Mouse (Mus musculus) ovary, postnatal 10 days (tissue): Measurements from ENCODE around the gene Chaf1a.

Experiments
- DNase-seq: peaks from one replicate; pipeline ENCODE4 v3.0.0; 2022; ENCODE audit warnings: low spot score

Chaf1a gene

DNA sequence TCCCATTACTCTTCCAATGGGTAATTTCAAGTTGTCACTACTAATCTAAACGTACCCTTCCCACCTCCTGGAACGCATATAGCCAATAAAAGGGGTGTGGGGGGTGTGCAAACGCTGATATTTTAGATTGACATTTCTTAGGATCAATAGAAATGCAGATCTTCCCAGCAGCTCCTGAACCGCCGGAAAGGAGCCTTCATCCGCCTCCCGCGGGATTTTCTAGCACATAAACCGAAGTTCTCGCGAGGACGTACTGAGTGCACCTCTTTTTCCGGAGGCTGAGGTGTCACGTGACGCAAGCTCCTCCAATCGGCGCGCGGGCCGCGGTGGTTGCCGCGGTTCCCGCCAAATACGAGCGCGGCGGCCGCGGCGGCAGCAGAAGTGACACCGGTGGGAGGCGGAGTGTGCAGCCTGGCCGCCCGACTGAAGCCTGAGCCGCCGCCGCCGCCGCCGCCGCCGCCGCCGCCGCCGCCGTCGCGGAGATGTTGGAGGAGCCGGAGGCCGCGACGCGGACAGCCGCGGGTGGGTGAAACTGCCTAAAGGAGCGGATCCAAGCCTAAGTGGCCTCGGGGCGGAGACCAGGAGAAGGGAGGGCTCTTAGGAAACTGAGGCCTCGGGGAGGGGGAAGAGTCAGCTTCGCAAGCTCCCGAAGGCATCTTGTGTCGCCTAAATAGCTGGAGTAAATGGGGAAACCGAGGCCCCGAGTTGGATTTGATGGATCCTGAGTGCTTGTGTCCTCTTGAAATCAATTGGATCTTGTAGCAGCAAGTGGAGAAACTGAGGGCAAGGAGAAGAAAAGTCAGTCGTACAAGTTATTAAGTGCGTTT, at the start of gene Chaf1a:
TSS of gene Chaf1a (plus strand) at position 410 of the 827 bp plus-strand sequence.
- DNase-seq, result peak; percentile 87

DNA sequence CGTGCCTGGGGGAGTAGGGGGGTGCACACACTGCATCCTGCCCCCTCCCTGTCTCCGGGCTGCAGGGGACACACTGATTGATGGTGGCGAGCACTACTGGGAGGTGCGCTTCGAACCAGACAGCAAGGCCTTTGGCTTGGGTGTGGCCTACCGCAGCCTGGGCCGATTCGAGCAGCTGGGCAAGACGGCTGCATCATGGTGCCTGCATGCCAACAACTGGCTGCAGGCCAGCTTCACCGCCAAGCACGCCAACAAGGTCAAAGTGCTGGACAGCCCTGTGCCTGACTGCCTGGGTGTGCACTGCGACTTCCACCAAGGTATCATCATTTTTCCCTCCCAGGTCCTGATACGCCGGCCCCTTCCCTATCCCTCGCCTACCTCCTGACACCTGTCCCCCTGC, 44.2 kb upstream of the Chaf1a start:
- no peak for DNase-seq

- no peak for DNase-seq
Measured at GRCm38 (mm10) chr17:55999794-56000499, 40.3 kb upstream of the Chaf1a start.

DNA sequence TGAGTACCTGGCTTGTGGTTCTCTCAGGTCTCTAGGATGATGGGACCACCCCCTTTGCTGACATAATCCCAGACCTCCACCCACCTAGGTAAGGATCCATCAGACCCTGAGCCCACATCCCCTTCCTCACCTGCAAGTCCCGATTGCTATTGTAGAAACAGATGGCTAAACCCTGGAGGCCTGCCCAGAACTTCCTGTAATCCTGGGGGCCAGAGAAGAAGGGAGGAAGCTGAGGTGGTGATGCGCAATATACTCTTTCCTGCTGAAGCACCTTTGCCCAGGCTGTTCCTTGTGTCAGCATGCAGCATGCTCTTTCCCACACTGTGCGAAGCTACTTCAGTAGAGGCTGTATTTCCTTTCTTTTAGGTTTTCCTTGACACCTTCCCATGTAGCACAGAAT, 37.2 kb upstream of the Chaf1a start:
- no peak for DNase-seq

DNA sequence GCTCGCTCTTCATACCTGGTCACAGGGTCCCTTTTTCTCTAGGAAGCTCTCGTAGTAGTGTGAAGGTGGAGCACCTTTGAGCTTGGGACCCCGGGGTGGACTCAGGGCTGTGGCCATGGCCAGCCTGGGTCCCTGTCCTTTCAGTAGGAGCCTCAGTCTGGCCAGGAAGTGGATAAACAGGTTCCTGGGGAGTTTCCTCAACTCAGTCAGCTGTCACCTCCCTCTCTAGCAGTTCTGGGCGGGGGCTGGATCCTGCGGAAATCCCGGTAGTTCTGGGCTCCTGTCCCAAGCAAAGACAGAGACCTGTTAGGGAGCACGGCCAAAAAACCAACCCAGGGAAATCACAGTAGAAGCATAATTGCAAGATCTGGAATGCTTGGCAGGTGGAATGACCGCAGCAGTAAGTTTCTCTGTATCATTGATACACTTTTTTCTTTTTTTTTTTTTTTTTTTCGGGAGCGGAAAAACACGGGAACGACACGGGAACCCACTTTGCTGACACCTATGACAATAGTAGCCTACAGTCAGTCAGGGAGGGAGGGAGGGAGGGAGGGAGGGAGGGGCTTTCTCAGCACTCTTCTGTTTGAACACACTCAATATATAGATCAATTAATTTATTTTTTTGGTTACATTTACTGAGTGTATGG, 34.7 kb upstream of the Chaf1a start, which contains the start of the genes Stap2 and Mpnd:
TSS of gene Stap2 (minus strand) at position 170 of the 647 bp plus-strand sequence.
TSS of gene Mpnd (plus strand) at position 297 of the 647 bp plus-strand sequence.
- DNase-seq, result no peak

DNA sequence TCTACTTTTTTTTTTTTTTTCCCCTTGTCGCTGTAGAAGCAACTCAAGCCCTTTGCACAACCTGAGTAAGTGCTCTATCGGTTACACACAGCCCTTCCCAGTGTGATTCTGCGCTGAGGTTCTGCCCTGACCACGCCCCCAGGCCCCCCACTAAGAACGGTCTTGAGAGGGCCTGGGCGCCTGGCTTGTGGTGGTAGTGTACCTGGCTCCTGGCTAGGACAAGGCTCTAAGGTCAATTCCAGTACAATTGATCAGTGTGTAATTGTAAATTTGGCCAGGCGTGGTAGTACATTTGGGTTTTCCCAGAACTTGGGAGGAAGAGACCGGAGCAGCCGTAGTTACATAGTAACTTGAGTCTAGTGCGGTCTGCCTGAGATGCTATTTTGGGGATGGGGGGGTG, 33.3 kb upstream of the Chaf1a start:
- no peak for DNase-seq

- DNase-seq, result no peak
Measured at GRCm38 (mm10) chr17:56007444-56008355, 32.5 kb upstream of the Chaf1a start.

GRCm38 (mm10) chr17:56008356-56009087, 31.7 kb upstream of the Chaf1a start:
- peak; percentile 88 for DNase-seq

DNA sequence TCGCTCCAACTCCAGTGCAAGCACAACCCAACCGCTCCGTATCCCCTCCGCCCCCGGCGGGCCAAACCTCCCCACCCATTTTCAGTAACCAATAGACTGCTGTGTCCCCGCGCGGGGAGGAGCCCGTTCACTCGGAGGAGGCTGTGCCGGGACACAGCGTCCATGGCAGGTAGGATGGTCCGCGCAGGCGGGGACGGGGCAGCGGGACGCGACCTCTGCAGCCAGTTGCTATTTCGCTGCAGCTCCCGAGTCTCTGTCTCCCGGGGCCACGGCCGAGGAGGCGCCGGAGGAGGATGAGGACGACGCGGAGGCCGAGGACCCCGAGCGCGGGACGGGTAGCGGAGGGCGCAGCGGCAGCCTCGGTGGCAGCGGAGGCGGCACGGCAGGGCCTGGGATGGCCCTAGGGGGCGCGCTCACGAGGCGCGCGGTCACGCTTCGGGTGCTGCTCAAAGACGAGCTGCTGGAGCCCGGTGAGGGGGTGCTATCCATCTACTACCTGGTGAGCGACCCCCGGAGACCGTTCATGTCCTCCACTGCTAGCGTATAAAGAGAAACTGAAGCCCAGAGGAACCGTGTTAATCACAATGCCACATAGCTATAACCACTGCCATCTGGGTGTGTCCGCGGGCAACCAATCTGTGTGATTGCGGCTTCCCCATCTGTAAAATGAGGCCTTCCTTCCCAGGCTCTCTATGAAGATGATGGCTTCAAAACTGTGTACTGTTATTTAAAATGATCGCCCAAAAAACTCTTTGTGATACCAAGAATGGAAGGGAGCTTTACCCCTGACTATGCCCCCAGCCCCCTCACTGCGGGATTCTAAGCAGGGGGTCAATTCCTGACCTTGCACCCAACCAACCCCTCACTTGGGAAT, 30.9 kb upstream of the Chaf1a start:
- peak; percentile 82 for DNase-seq

- no peak for DNase-seq
Measured at GRCm38 (mm10) chr17:56009962-56010240, 30.3 kb upstream of the Chaf1a start.

GRCm38 (mm10) chr17:56010255-56010654, 30.0 kb upstream of the Chaf1a start:
- no peak for DNase-seq

DNA sequence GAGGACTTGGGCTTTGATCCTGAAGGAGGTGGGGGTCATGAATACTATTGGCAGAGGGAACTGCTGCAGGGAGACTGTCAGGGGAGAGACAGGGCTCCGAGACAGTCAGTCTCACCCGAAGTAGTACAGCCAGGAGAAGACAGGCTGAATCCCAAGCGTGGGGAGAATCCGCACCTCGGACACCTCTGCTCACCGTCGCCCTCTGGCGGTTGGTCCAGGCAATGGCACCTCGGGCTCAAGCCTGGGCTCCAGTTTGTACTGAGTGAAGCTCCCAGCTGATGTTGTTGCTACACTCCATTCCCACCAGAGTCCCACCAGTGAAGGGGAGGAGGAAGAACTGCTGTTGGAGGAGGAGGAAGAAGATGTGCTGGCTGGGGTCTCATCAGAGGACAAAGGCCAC, 29.6 kb upstream of the Chaf1a start:
- DNase-seq, result peak; percentile 52

DNA sequence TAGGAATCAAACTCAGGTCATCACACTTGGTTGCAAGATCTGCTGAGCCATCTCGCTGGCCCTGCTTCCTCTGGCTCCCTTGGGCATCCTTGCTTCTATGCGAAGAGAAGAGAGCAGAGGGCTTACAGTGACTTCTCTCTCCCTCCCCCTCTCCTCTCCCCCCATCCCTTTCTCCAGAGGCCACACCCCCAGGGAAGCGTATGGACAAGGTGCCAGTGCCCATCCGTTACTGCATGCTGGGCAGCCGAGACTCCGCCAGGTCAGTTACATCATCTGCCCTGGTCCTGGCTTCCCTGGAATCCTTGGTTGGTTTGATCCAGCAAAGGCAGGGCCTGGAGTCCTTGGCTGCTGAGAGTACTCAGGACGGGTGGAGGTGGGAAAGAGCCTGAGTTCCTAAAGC, 28.8 kb upstream of the Chaf1a start:
- DNase-seq, result no peak

DNA sequence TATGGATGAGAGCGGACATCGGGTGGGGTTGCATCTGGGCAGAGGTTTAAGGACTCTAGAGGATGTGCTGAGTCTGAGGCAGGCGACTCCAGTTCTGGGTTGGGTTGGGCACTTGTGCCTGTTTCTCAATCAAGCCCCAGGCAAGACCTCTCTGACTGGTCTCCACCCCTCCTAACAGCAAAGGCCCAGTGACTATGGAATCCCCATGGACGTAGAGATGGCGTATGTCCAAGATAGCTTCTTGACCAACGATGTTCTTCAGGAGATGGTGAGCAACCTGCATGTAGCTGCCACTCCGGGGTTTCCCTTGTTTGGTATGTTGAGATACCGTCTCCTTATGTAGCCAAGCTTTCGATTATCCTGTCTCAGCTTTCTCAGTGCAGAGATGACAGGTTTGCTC, 24.9 kb upstream of the Chaf1a start:
- no peak for DNase-seq

DNA sequence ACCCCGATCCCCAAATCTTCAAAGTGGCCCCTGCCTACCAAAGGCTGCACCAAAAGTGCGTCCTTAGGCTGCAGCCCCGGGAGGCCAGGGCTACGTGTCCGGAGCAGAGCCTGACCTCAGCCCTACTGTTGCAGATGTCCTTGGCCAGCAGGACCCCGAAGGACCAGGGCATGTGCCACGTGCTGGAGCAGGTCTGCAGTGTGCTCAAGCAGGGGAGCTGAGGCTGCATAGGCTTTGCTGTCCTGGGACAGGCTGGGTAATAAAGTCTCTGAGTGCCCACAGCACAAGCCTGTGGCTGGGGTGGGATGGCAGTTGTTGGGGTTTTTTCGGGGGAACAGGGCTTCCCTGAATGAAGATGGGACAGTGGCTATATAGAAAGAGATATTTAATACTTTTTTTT, 23.9 kb upstream of the Chaf1a start:
- no peak for DNase-seq

- DNase-seq, result no peak
Measured at GRCm38 (mm10) chr17:56016793-56017785, 23.1 kb upstream of the Chaf1a start.

DNA sequence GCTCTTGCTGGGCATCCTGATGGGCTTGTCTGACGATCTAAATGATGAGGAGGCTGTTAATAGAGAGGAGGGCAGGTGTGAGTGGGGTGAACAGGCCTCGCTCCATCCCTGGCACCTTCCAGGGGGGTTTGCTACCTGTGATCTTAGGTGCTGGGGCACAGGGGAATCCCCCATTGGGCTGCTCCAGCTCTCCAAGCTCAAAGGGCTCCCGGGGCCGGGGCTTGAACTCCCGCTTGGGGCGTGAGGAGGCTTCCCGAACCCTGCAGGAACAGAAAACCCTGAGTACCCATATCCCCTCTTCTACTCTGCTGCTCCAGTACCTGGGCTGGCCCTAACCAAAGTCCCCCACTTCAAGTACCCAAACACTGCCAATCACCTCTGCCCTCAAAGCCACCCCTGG, 22.4 kb upstream of the Chaf1a start:
- no peak for DNase-seq

DNA sequence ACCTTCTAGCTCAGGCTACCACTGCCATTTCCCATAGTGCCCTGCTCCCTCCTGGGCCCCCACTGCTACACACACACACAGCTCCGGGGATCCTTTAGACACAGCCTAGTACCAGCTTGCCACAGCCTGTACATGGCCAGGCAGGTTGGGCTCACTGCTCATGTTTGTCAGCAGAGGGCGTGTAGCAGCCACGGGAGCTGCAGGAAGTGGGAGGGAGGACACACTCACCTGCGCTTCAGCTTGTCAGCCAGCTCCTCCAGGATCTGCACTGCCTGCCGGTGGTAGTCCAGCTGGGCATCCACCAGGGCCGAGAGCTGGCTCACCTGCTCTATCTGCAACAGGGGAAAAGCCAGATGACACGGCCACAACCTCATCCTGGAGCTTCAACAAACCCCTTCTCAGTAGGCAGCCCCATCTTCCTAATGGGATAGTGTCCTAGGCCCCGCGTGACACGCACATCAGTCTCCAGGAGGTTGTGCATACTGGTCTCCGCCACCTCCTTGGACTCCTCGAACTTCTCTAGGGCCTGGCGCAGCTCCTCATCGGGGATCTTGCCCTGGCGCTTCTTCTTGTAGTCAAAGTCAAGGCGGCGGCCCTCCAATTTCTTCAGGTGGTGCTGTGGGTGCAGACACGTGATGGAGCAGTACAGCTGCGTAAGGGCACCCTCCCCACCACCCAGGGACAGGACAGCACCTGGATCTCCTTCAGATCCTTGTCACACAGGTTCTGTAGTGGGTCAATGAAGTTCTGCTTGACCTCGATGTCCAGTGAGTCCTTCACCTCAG, 21.7 kb upstream of the Chaf1a start:
- DNase-seq, result no peak
